Mouse (Mus musculus): Measurements from ENCODE around the gene Ppp3ca. TPM values are rescaled to one million over a fixed set of nuclear protein-coding genes. Genes with fewer than 3 reads are reported as not detected.

The Ppp3ca gene
- polyA plus RNA-seq, 1 experiment = 25.3 TPM

- H3K27ac ChIP-seq (ENCODE audit: insufficient read depth, low read depth, low read length) = no peak overlapping the region
- WGBS = 76% methylated on average over 1 of the region's 1 CpGs
- no peaks in the 10 kb centered on the region for H3K27me3 ChIP-seq (ENCODE audit: control insufficient read depth, insufficient read depth, low read length)
- peaks cover 13% of the 10 kb centered on the region; the same call in 1 of the 2 replicates for H3K36me3 ChIP-seq (ENCODE audit: control insufficient read depth, insufficient read depth, low read length)
- H3K4me3 ChIP-seq (ENCODE audit: low read depth, low read length) = no peak overlapping the region
- H3K4me1 ChIP-seq (ENCODE audit: control insufficient read depth, insufficient read depth, insufficient read length, low read length) = no peaks in the 10 kb centered on the region
- peak; percentile 52; the same call in 1 of the 2 replicates for TF ChIP-seq CTCF (IDR thresholded peaks at IDR 0.05; ENCODE audit: extremely low read depth, insufficient read length, insufficient replicate concordance, low read depth, low read length)
- TF ChIP-seq POLR2A (IDR thresholded peaks at IDR 0.05; ENCODE audit: low read depth, low read length) = no peak
Measured at GRCm38 (mm10) chr3:136905577-136905976, 235.7 kb downstream of the Ppp3ca start.

- Histone ChIP-seq H3K4me3 (ENCODE audit: low read depth, low read length) (no peak overlapping the region), H3K27me3 (ENCODE audit: control insufficient read depth, insufficient read depth, low read length) (no peaks in the 10 kb centered on the region), H3K27ac (ENCODE audit: insufficient read depth, low read depth, low read length) (no peak overlapping the region), H3K36me3 (ENCODE audit: control insufficient read depth, insufficient read depth, low read length) (peaks cover 11% of the 10 kb centered on the region; the same call in 1 of the 2 replicates), H3K4me1 (ENCODE audit: control insufficient read depth, insufficient read depth, insufficient read length, low read length) (no peaks in the 10 kb centered on the region)
- no peak for TF ChIP-seq CTCF (IDR thresholded peaks at IDR 0.05; ENCODE audit: extremely low read depth, insufficient read length, insufficient replicate concordance, low read depth, low read length)
- no peak for TF ChIP-seq POLR2A (IDR thresholded peaks at IDR 0.05; ENCODE audit: low read depth, low read length)
- 87% methylated on average over 3 of the region's 3 CpGs for WGBS
Measured at GRCm38 (mm10) chr3:136909534-136909933, 239.6 kb downstream of the Ppp3ca start.

- TF ChIP-seq POLR2A (IDR thresholded peaks at IDR 0.05; ENCODE audit: low read depth, low read length) (no peak), CTCF (IDR thresholded peaks at IDR 0.05; ENCODE audit: extremely low read depth, insufficient read length, insufficient replicate concordance, low read depth, low read length) (no peak)
- 96% methylated on average over 8 of the region's 8 CpGs for WGBS
- no peaks in the 10 kb centered on the region for H3K27me3 ChIP-seq (ENCODE audit: control insufficient read depth, insufficient read depth, low read length)
- H3K4me1 ChIP-seq (ENCODE audit: control insufficient read depth, insufficient read depth, insufficient read length, low read length) = no peaks in the 10 kb centered on the region
- H3K36me3 ChIP-seq (ENCODE audit: control insufficient read depth, insufficient read depth, low read length) = peaks cover 9% of the 10 kb centered on the region; the same call in 1 of the 2 replicates
- no peak overlapping the region for H3K4me3 ChIP-seq (ENCODE audit: low read depth, low read length)
- no peak overlapping the region for H3K27ac ChIP-seq (ENCODE audit: insufficient read depth, low read depth, low read length)
Measured at GRCm38 (mm10) chr3:136911276-136911675, 241.4 kb downstream of the Ppp3ca start.

- H3K27ac ChIP-seq (ENCODE audit: insufficient read depth, low read depth, low read length) = no peak overlapping the region
Measured at GRCm38 (mm10) chr3:136917080-136917479, 247.2 kb downstream of the Ppp3ca start.

GRCm38 (mm10) chr3:136933071-136933470 is 263.1 kb downstream of the Ppp3ca start:
- Histone ChIP-seq H3K4me3 (ENCODE audit: low read depth, low read length) (no peak overlapping the region), H3K4me1 (ENCODE audit: control insufficient read depth, insufficient read depth, insufficient read length, low read length) (no peaks in the 10 kb centered on the region), H3K36me3 (ENCODE audit: control insufficient read depth, insufficient read depth, low read length) (peaks cover 14% of the 10 kb centered on the region), H3K27me3 (ENCODE audit: control insufficient read depth, insufficient read depth, low read length) (no peaks in the 10 kb centered on the region), H3K27ac (ENCODE audit: insufficient read depth, low read depth, low read length) (no peak overlapping the region)
- TF ChIP-seq POLR2A (IDR thresholded peaks at IDR 0.05; ENCODE audit: low read depth, low read length) = no peak
- no peak for TF ChIP-seq CTCF (IDR thresholded peaks at IDR 0.05; ENCODE audit: extremely low read depth, insufficient read length, insufficient replicate concordance, low read depth, low read length)

More at GRCm38 (mm10) chr3:136917080-136917479, 247.2 kb downstream of the Ppp3ca start:
- no peaks in the 10 kb centered on the region for H3K27me3 ChIP-seq (ENCODE audit: control insufficient read depth, insufficient read depth, low read length)
- peaks cover 7% of the 10 kb centered on the region for H3K36me3 ChIP-seq (ENCODE audit: control insufficient read depth, insufficient read depth, low read length)
- TF ChIP-seq CTCF (IDR thresholded peaks at IDR 0.05; ENCODE audit: extremely low read depth, insufficient read length, insufficient replicate concordance, low read depth, low read length) = no peak
- TF ChIP-seq POLR2A (IDR thresholded peaks at IDR 0.05; ENCODE audit: low read depth, low read length) = no peak
- H3K4me3 ChIP-seq (ENCODE audit: low read depth, low read length) = no peak overlapping the region
- H3K4me1 ChIP-seq (ENCODE audit: control insufficient read depth, insufficient read depth, insufficient read length, low read length) = no peaks in the 10 kb centered on the region
- WGBS = 94% methylated on average over 7 of the region's 7 CpGs

- Histone ChIP-seq H3K27me3 (ENCODE audit: control insufficient read depth, insufficient read depth, low read length) (no peaks in the 10 kb centered on the region), H3K4me1 (ENCODE audit: control insufficient read depth, insufficient read depth, insufficient read length, low read length) (no peaks in the 10 kb centered on the region; the same call in 1 of the 2 replicates)
- WGBS = 56% methylated on average over 7 of the region's 7 CpGs
Measured at GRCm38 (mm10) chr3:136940733-136941601, 271.0 kb downstream of the Ppp3ca start.

GRCm38 (mm10) chr3:136941602-136941926 is 271.6 kb downstream of the Ppp3ca start:
- WGBS = 89% methylated on average over 3 of the region's 3 CpGs
- Histone ChIP-seq H3K4me1 (ENCODE audit: control insufficient read depth, insufficient read depth, insufficient read length, low read length) (no peaks in the 10 kb centered on the region; the same call in 1 of the 2 replicates), H3K4me3 (ENCODE audit: low read depth, low read length) (no peak overlapping the region), H3K36me3 (ENCODE audit: control insufficient read depth, insufficient read depth, low read length) (peaks cover 2% of the 10 kb centered on the region; the same call in 1 of the 2 replicates), H3K27me3 (ENCODE audit: control insufficient read depth, insufficient read depth, low read length) (no peaks in the 10 kb centered on the region), H3K27ac (ENCODE audit: insufficient read depth, low read depth, low read length) (no peak overlapping the region)
- TF ChIP-seq POLR2A (IDR thresholded peaks at IDR 0.05; ENCODE audit: low read depth, low read length) = no peak
- TF ChIP-seq CTCF (IDR thresholded peaks at IDR 0.05; ENCODE audit: extremely low read depth, insufficient read length, insufficient replicate concordance, low read depth, low read length) = no peak

More at GRCm38 (mm10) chr3:136940733-136941601, 271.0 kb downstream of the Ppp3ca start:
- H3K4me3 ChIP-seq (ENCODE audit: low read depth, low read length) = no peak overlapping the region
- H3K27ac ChIP-seq (ENCODE audit: insufficient read depth, low read depth, low read length) = no peak overlapping the region
- TF ChIP-seq CTCF (IDR thresholded peaks at IDR 0.05; ENCODE audit: extremely low read depth, insufficient read length, insufficient replicate concordance, low read depth, low read length) (no peak), POLR2A (IDR thresholded peaks at IDR 0.05; ENCODE audit: low read depth, low read length) (no peak)
- H3K36me3 ChIP-seq (ENCODE audit: control insufficient read depth, insufficient read depth, low read length) = peaks cover 2% of the 10 kb centered on the region; the same call in 1 of the 2 replicates

Measured in small intestine, adult 2 months (tissue).